Mouse (Mus musculus) MEL (cell line): Measurements from ENCODE around the gene Cdc42bpb. TPM values are rescaled to one million over a fixed set of nuclear protein-coding genes. Genes with fewer than 3 reads are reported as not detected.

Experiments used
- DNase-seq: peaks from one replicate; pipeline ENCODE4 v3.0.0; 2011; ENCODE audit warnings: low read depth, low spot score
- H3K27ac ChIP-seq: 2 replicates; pipeline ENCODE4 v1.5.1; 2012; ENCODE audit warnings: low read depth, mild to moderate bottlenecking, control low read depth, low read length, moderate library complexity; ENCODE audit not compliant: control insufficient read depth
- H3K27me3 ChIP-seq, 2 experiments: fragments of 150-350 bp in 1 of 2; sonication (generic) in 1 of 2; 2 replicates each; pipeline ENCODE4 v1.6.1; 2012; ENCODE audit warnings: low read length in 2 of 2, mild to moderate bottlenecking in 2 of 2, improper control_type of control experiment in 1 of 2, moderate library complexity in 1 of 2; ENCODE audit not compliant: insufficient read depth in 2 of 2, control insufficient read depth in 1 of 2
- H3K36me3 ChIP-seq, 2 experiments: 2 replicates each; pipeline ENCODE4 v1.6.1; 2012 to 2014; ENCODE audit warnings: low read length in 2 of 2, improper control_type of control experiment in 1 of 2, inconsistent platforms in 1 of 2, mild to moderate bottlenecking in 1 of 2; ENCODE audit not compliant: insufficient read depth in 2 of 2, control insufficient read depth in 1 of 2
- H3K4me1 ChIP-seq, 2 experiments: fragments of 150-350 bp in 1 of 2; sonication (generic) in 1 of 2; 2 replicates each; pipeline ENCODE4 v1.6.1; 2012; ENCODE audit warnings: low read length in 2 of 2, improper control_type of control experiment in 1 of 2, mild to moderate bottlenecking in 1 of 2; ENCODE audit not compliant: insufficient read depth in 2 of 2, control insufficient read depth in 1 of 2
- H3K4me3 ChIP-seq, 2 experiments: fragments of 150-350 bp in 1 of 2; sonication (generic) in 1 of 2; 2 replicates each; pipeline ENCODE4 v1.5.1; 2012; ENCODE audit warnings: low read depth in 2 of 2, low read length in 2 of 2, mild to moderate bottlenecking in 2 of 2, moderate library complexity in 2 of 2, control low read depth in 1 of 2, improper control_type of control experiment in 1 of 2; ENCODE audit not compliant: control insufficient read depth in 1 of 2, insufficient read depth in 1 of 2
- H3K79me2 ChIP-seq: 2 replicates; pipeline ENCODE4 v1.6.1; 2012; ENCODE audit warnings: mild to moderate bottlenecking, low read length, moderate library complexity; ENCODE audit not compliant: control insufficient read depth, poor library complexity, insufficient read depth
- H3K9ac ChIP-seq: 2 replicates; pipeline ENCODE4 v1.6.1; 2012; ENCODE audit warnings: low read depth, mild to moderate bottlenecking, control low read depth, low read length, moderate library complexity; ENCODE audit not compliant: control insufficient read depth, poor library complexity, severe bottlenecking
- H3K9me3 ChIP-seq: fragments of 150-350 bp; sonication (generic); replicated peaks from 2 replicates; pipeline ENCODE4 v1.6.1; 2012; ENCODE audit warnings: mild to moderate bottlenecking, low read length, improper control_type of control experiment, moderate library complexity; ENCODE audit not compliant: insufficient read depth
- GABPA ChIP-seq: IDR thresholded peaks from 2 replicates; pipeline ENCODE4 v1.6.1; 2012; ENCODE audit warnings: low read depth, mild to moderate bottlenecking, inconsistent platforms, low read length, improper control_type of control experiment, moderate library complexity
- HCFC1 ChIP-seq: IDR thresholded peaks from 2 replicates; pipeline ENCODE4 v1.6.1; 2012; ENCODE audit warnings: low read depth, mild to moderate bottlenecking, inconsistent platforms, low read length, improper control_type of control experiment, moderate library complexity
- MAZ ChIP-seq: IDR thresholded peaks from 2 replicates; pipeline ENCODE4 v1.6.1; 2012; ENCODE audit warnings: low read depth, mild to moderate bottlenecking, inconsistent platforms, low read length, improper control_type of control experiment
- MYC ChIP-seq: IDR thresholded peaks from 2 replicates; pipeline ENCODE4 v1.6.1; 2011; ENCODE audit warnings: low read depth, mild to moderate bottlenecking, low read length, improper control_type of control experiment, moderate library complexity
- NELFE ChIP-seq: IDR thresholded peaks from 2 replicates; pipeline ENCODE4 v1.6.1; 2011; ENCODE audit warnings: low read depth, low read length, improper control_type of control experiment
- NRF1 ChIP-seq: IDR thresholded peaks from 2 replicates; pipeline ENCODE4 v1.6.1; 2014; ENCODE audit warnings: low read depth, mild to moderate bottlenecking, inconsistent platforms, low read length, improper control_type of control experiment, moderate library complexity; ENCODE audit not compliant: poor library complexity, insufficient read depth, severe bottlenecking
- POLR2A ChIP-seq, 2 experiments: IDR thresholded peaks; 2 replicates each; pipeline ENCODE4 v1.6.1; 2011 to 2012; ENCODE audit warnings: low read length in 2 of 2, mild to moderate bottlenecking in 2 of 2, control low read depth in 1 of 2, improper control_type of control experiment in 1 of 2, low read depth in 1 of 2, moderate library complexity in 1 of 2; ENCODE audit not compliant: control insufficient read depth in 1 of 2, insufficient read depth in 1 of 2, poor library complexity in 1 of 2
- SIN3A ChIP-seq: IDR thresholded peaks from 2 replicates; pipeline ENCODE4 v1.6.1; 2012; ENCODE audit warnings: low read length, improper control_type of control experiment, inconsistent platforms
- USF2 ChIP-seq, 2 experiments: IDR thresholded peaks; 2 replicates each; pipeline ENCODE4 v1.6.1; 2011 to 2012; ENCODE audit warnings: improper control_type of control experiment in 2 of 2, low read length in 2 of 2, borderline replicate concordance in 1 of 2, inconsistent platforms in 1 of 2, low read depth in 1 of 2, mild to moderate bottlenecking in 1 of 2; ENCODE audit not compliant: insufficient read depth in 1 of 2
- polyA plus RNA-seq, 2 experiments: library from polyadenylated mRNA; stranded (reverse) in 1 of 2; unstranded in 1 of 2; fragments of >175 nt in 1 of 2; fragments of >200 nt in 1 of 2; gene quantifications; 2 replicates each; pipeline versions ENCODE4 v1.2.1 to v1.2.4; 2012; ENCODE audit warnings: low replicate concordance in 2 of 2, low read depth in 1 of 2; ENCODE audit not compliant: insufficient read length in 2 of 2, insufficient read depth in 1 of 2, missing spikeins in 1 of 2
- total RNA-seq: library from RNA; depleted of rRNA; stranded (reverse); fragments of 300-350 nt; gene quantifications from 2 replicates; pipeline ENCODE4 v1.2.3, GENCODE M21; 2012

The Cdc42bpb gene
- total and polyA plus RNA-seq, 3 experiments, result not detected

- Histone ChIP-seq H3K9me3 (no peaks in the 10 kb centered on the region), H3K79me2 (no peaks in the 10 kb centered on the region), H3K9ac (no peak overlapping the region)
- no peak for DNase-seq
- no peak for TF ChIP-seq NELFE
- TF ChIP-seq HCFC1, result no peak
- no peak for TF ChIP-seq MYC
- TF ChIP-seq USF2 (IDR thresholded peaks at IDR 0.05; ENCODE audit: borderline replicate concordance in 1 of 2, insufficient read depth in 1 of 2, low read depth in 1 of 2, low read length in 2 of 2), result no peak
- no peak for TF ChIP-seq NRF1
- TF ChIP-seq POLR2A (IDR thresholded peaks at IDR 0.05; ENCODE audit: control insufficient read depth in 1 of 2, insufficient read depth in 1 of 2, low read depth in 1 of 2, low read length in 2 of 2, poor library complexity in 1 of 2), result 0 out of 4 replicates have a peak, but pooled peaks of 1 of the 2 experiments have one; percentile 27
- no peak for TF ChIP-seq SIN3A
- TF ChIP-seq, all 39 proteins: peak for 1
- Histone ChIP-seq H3K4me1 (no peaks in the 10 kb centered on the region), H3K36me3 (no peaks in the 10 kb centered on the region), H3K27ac (no peak overlapping the region), H3K27me3 (peaks cover 0 to 4% of the 10 kb centered on the region in 2 experiments; a peak in 3 of 4 replicates), H3K4me3 (no peak overlapping the region)
These were observed 520 bp upstream of the Cdc42bpb start for GRCm38 (mm10) chr12:111377986-111378490.

- Histone ChIP-seq H3K9me3 (no peaks in the 10 kb centered on the region), H3K9ac (no peak overlapping the region), H3K4me3 (no peak overlapping the region), H3K27ac (no peak overlapping the region), H3K27me3 (peaks cover 0 to 2% of the 10 kb centered on the region in 2 experiments; a peak in 3 of 4 replicates), H3K36me3 (no peaks in the 10 kb centered on the region), H3K4me1 (no peaks in the 10 kb centered on the region), H3K79me2 (no peaks in the 10 kb centered on the region)
- no peak for DNase-seq
- TF ChIP-seq GABPA, result no peak
These were observed 639 bp downstream of the Cdc42bpb start for GRCm38 (mm10) chr12:111376826-111377331.

- no peaks in the 10 kb centered on the region for H3K4me1 ChIP-seq
- H3K27ac ChIP-seq, result no peak overlapping the region
- no peaks in the 10 kb centered on the region for H3K36me3 ChIP-seq
- no peaks in the 10 kb centered on the region for H3K79me2 ChIP-seq
- H3K9ac ChIP-seq, result no peak overlapping the region
- TF ChIP-seq MAZ (no peak), USF2 (IDR thresholded peaks at IDR 0.05; ENCODE audit: borderline replicate concordance in 1 of 2, insufficient read depth in 1 of 2, low read depth in 1 of 2, low read length in 2 of 2) (no peak)
- no peak for DNase-seq
- no peak overlapping the region for H3K4me3 ChIP-seq
- no peaks in the 10 kb centered on the region for H3K9me3 ChIP-seq
- H3K27me3 ChIP-seq, result peaks cover 3 to 5% of the 10 kb centered on the region in 2 experiments; a peak in 3 of 4 replicates
These were observed 1.5 kb downstream of the Cdc42bpb start for GRCm38 (mm10) chr12:111376053-111376452.
